9 mouse cellular contexts compared by ENCODE assay signal in genomic region chr12:102579041-102579440, GRCm38 (mm10). TPM values are rescaled to one million over a fixed set of nuclear protein-coding genes. Genes with fewer than 3 reads are reported as not detected.
DNase-seq lines count a peak whose midpoint lies in the region; ATAC-seq and TF ChIP-seq lines count a peak whose summit lies in the region.
"Had no signal": no experiment of that assay in that cellular context is flagged by ENCODE, and none has a peak within 500 bp of the region (broad histone marks: within the 10 kb centered on the region; RNA-seq: fewer than 3 reads in every experiment).

No protein-coding gene starts in this region.

- H3K4me3 ChIP-seq in G1E (ENCODE audit: low read depth, low read length): no peak overlapping the region
- no peak overlapping the region for H3K4me3 ChIP-seq in midbrain, embryonic 11.5 days (ENCODE audit: low read depth, low read length)
- H3K4me3 ChIP-seq: heart, embryonic 13.5 days had no signal

- H3K27me3 ChIP-seq in G1E (ENCODE audit: insufficient read depth, low read length): no peaks in the 10 kb centered on the region
- no peaks in the 10 kb centered on the region for H3K27me3 ChIP-seq in midbrain, embryonic 11.5 days (ENCODE audit: control insufficient read depth, insufficient read depth, low read length)
- H3K27me3 ChIP-seq: heart, embryonic 13.5 days had no signal

- ATAC-seq in G1E (ENCODE audit: extremely low read depth, insufficient number of reproducible peaks, low FRiP score, poor library complexity, severe bottlenecking): no peak; the same call in 1 of the 2 replicates
- peak; percentile 80 for ATAC-seq in midbrain, embryonic 11.5 days (ENCODE audit: low FRiP score)

- H3K9ac ChIP-seq in midbrain, embryonic 11.5 days (ENCODE audit: low read length): no peak overlapping the region
- H3K9ac ChIP-seq: heart, embryonic 13.5 days had no signal

- 68% methylated on average over 6 of the region's 6 CpGs for WGBS in midbrain, embryonic 11.5 days

- H3K4me2 ChIP-seq in midbrain, embryonic 11.5 days: no peak overlapping the region
- H3K4me2 ChIP-seq: heart, embryonic 13.5 days had no signal

- peak; percentile 64 for DNase-seq in G1E (ENCODE audit: low spot score)
- peak; percentile 76 for DNase-seq in cerebellum, adult 11-12 months
- DNase-seq in forelimb bud, embryonic 11.5 days (ENCODE audit: low read depth, low spot score): peak; percentile 54
- DNase-seq in induced T-regulatory cell, adult 2 months (ENCODE audit: low read depth): peak; percentile 78
- DNase-seq in left cerebral cortex, postnatal 10 days (ENCODE audit: extremely low spot score in 1 of 2, low spot score in 2 of 2): peak; percentile 59 to 81
- peak; percentile 97 for DNase-seq in midbrain, embryonic 11.5 days (ENCODE audit: low spot score, missing footprints)
- peak; percentile 48 to 49 for DNase-seq in right cerebral cortex, postnatal 36 days (ENCODE audit: low spot score in 2 of 2)
- DNase-seq in urinary bladder, postnatal 36 days (ENCODE audit: low spot score in 2 of 2): peak; percentile 60 to 71

- H3K9me3 ChIP-seq in G1E (replicated peaks): no peaks in the 10 kb centered on the region
- H3K9me3 ChIP-seq in midbrain, embryonic 11.5 days (ENCODE audit: control insufficient read depth, low read length): no peaks in the 10 kb centered on the region
- H3K9me3 ChIP-seq: heart, embryonic 13.5 days had no signal

- H3K27ac ChIP-seq in midbrain, embryonic 11.5 days (ENCODE audit: low read depth, low read length): no peak overlapping the region
- H3K27ac ChIP-seq: heart, embryonic 13.5 days had no signal

- peak; percentile 53 for TF ChIP-seq CTCF in G1E (IDR thresholded peaks at IDR 0.05; ENCODE audit: low read depth, low read length)

- intact Hi-C loops in left cerebral cortex, postnatal 10 days (cut with DNase I): loop anchor here (5.0 kb wide), 1 partner anchor 138 kb away; no protein-coding TSS in a partner anchor

- H3K4me1 ChIP-seq in G1E (ENCODE audit: insufficient read depth, low read depth, low read length): no peaks in the 10 kb centered on the region
- no peaks in the 10 kb centered on the region for H3K4me1 ChIP-seq in midbrain, embryonic 11.5 days (ENCODE audit: control insufficient read depth, insufficient read depth, low read length)

- peaks cover 41% of the 10 kb centered on the region for H3K36me3 ChIP-seq in G1E (replicated peaks)
- no peaks in the 10 kb centered on the region for H3K36me3 ChIP-seq in midbrain, embryonic 11.5 days (ENCODE audit: control insufficient read depth, insufficient read depth, low read length)

RNA-seq across cellular contexts. Expression of gene Chga, which starts 24.3 kb away (rescaled TPM):
- total RNA-seq in G1E (2014; fragmentation: Nextera tagmentation) (not detected in 2 replicates), G1E (2017) (0.33 TPM in 1 of 2 replicates, not detected in the other)
- not detected in 2 replicates for polyA plus RNA-seq in G1E (2012)
- 100 to 1,000 TPM; 187 to 195 TPM for total RNA-seq in left cerebral cortex, postnatal 10 days (2021)
- polyA plus RNA-seq in midbrain, embryonic 11.5 days (2014; fragmentation: Nextera tagmentation; extraction: Ambion mirVana): 23.5 and 24.0 TPM in 2 replicates

Comparison
In these comparisons a context has a peak if more than half of its experiments do, and no peak if none do; other contexts are left out.
1. RNA of gene Chga, which starts 24.3 kb away (total RNA-seq): 187 to 195 TPM in left cerebral cortex, postnatal 10 days; 0.33 TPM in G1E; every median in the first group is over 100 times any median in the second.
2. Peak in every context shown above with its lines, with median percentiles within 50 percentile points of each other: DNase-seq.